Mouse (Mus musculus) left cerebral cortex, postnatal 25 days (tissue): ENCODE measurements around the gene Vmn2r21. TPM values are rescaled to one million over a fixed set of nuclear protein-coding genes. Genes with fewer than 3 reads are reported as not detected.
"Not testable (repeated sequence)": the region's sequence is repeated elsewhere in the genome, so short reads cannot be mapped to it uniquely, and the experiment has no call there.

Experiments
- DNase-seq, 2 experiments: peaks; one replicate each; pipeline ENCODE4 v3.0.0; 2022; ENCODE audit warnings: low spot score in 2 of 2, mixed read lengths in 1 of 2
- intact Hi-C: fragments of 180-260 bp; cut with DNase I; formaldehyde crosslinking; loops from one replicate; pipeline ENCODE4 v1.15.1; 2025
- total RNA-seq, 2 experiments: library from RNA; stranded (reverse); gene quantifications; 2 replicates each; pipeline ENCODE4 v1.2.3; 2021

Vmn2r21 gene
- total RNA-seq, result not detected

DNA sequence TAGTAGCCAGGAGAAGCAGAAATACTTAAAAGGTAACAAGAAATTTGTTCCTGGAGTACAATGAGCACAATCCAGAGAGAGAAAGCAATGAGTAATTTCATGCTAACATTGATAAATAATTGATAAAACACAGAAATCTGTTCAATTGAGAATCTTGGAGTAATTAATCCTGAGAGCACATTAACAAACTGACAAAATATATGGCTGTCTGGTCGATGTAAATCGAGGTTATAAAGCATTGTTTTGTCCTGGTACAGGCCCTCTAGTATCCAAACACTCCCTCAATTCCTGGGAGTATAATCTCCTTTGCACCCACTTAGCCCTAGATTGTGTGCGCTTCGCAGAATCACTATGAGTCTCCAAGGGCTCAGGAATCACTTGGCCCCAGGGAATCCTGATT lies at the start of gene Vmn2r21:
Gene Vmn2r21, minus strand, starts transcription at position 101 of the 400 bp plus-strand sequence.
- not testable (repeated sequence) for DNase-seq

DNA sequence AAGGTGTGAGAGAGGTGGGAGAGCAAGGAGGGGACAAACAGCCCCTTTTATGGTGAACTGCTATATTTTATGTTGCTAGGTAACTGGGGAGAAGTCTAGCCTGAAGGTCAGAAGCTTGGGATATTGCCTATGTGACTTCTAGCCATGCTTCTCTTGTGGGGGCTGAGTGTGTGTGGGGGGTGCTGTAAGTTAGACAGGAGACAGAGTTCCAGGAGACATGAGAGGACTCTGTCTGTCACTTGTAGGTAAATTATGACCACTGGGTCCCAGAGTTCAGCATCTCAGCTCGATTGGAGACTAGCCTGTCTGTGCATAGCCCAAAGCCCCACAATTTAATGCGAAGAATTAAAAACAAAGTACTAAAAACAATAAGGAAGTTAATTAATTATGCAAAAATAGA lies 41.5 kb upstream of the Vmn2r21 start:
- DNase-seq, intact Hi-C loops: not testable (repeated sequence)

More for the DNA sequence above, at the start of gene Vmn2r21:
- intact Hi-C loops, result not testable (repeated sequence)

DNA sequence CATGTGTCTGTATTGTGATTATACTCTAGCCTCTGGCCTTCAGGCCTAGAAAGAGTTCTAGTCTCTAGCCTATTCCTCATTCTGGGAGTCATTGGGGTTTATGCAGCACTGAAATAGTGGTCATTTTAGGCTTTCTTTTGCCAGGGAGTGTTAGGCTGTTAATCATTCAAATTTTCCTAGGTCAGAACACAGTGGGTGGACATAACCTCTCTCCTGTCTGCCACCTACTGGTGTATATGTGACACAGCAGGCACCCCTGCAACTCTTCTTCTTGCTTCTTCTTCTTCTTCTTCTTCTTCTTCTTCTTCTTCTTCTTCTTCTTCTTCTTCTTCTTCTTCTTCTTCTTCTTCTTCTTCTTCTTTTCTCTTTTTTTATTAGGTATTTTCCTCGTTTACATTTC lies 6.5 kb upstream of the Vmn2r21 start:
- intact Hi-C loops, DNase-seq: not testable (repeated sequence)

DNA sequence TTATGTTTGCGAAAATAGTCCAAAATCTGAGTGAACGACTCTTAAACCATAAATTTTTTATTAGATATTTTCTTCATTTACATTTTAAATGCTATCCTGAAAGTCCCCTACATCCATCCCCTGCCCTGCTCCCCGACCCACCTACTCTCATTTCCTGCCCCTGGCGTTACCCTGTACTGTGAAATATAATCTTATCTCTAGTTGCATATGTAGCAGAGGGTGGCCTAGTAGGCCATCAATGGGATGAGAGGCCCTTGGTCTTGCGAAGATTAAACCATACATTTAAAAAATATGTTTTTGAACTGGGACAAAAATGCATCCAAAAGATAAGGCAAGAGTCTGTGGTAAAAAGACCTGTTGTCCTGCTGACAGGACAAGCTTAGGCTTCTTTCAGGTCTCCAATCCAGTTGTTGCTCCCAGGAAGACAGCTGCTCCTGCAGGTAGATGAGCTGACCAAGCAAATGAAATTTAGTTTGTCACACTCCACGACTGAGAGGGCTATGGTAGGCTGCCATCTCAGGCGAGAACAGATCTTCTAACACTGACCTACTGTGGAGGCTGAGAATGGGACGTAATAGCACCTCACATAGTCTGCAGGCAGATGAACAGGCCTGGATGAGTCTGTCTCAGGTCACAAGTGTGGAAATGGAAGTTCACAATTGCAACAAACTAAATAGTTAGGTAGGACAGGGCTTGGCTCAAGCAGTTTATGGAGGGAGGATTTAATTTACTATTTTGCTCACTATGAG lies 10.8 kb downstream of the Vmn2r21 start:
- not testable (repeated sequence) for DNase-seq

DNA sequence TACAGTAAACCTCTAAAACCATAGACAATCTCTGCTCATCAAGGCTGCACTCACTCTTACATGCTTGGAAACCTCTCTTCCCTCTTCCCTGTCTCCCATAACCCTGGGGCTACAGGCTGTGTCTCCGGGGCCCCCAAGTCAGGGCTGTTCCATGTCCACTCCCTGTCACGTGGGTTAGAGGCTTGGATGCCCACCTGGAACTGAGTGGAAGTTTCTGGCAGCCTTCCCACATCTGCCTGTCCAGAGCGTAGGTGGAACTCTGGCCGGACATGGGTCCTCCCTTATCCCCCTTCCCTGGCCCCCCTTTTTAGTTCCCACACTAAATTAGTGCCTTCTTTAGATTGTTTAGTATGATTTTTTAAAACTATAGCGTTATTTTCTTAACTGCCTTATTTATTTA lies 60.2 kb downstream of the Vmn2r21 start:
- intact Hi-C loops, DNase-seq: not testable (repeated sequence)

More for the DNA sequence above, 10.8 kb downstream of the Vmn2r21 start:
- intact Hi-C loops, result not testable (repeated sequence)

DNA sequence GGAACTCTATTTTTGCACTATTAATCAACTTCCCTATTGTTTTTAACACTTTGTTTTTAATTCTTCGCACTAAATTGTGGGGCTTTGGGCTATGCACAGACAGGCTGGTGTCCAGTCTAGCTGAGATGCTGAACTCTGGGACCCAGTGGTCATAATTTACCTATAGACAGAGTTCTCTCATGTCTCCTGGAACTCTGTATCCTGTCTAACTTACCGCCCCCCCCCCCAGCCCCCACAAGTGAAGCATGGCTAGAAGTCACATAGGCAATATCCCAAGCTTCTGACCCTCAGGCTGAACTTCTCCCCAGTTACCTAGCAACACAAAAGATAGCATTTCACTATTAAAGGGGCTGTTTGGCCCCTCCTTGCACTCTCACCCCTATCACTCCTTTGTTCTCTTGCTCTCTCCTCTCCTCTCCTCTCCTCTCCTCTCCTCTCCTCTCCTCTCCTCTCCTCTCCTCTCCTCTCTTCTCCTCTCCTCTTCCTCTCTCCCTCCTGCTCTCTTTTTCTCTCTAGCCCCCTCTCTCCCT lies 60.7 kb downstream of the Vmn2r21 start:
- DNase-seq, intact Hi-C loops: not testable (repeated sequence)

DNA sequence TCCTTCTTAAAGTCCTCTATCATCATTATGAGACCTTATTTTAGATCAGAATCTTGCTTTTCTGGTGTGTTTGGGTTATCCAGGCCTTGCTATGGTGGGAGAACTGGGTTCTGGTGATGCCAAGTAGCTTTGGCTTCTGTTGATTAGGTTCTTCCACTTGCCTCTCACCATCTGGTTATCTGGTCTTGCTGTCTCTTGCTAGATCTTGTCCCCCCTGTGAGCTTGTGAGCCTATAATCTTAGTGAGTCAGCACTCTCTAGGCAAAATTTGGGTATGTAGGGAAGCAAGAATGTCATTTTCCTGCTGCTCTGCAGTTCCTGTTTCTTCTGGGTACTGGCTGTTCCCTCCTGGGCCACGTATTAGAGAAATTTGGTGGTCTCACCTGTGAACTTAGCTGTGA lies 64.6 kb downstream of the Vmn2r21 start:
- intact Hi-C loops, DNase-seq: not testable (repeated sequence)

Other genes starting within 250 kb of the Vmn2r21 start
- not detected for gene Clec4e, start 243.5 kb downstream of the Vmn2r21 start, total RNA-seq
- gene Vmn2r19, start 225.1 kb downstream of the Vmn2r21 start, total RNA-seq, result not detected
- not detected for gene Vmn2r20, start 115.3 kb downstream of the Vmn2r21 start, total RNA-seq
- not detected for gene Vmn2r22, start 117.3 kb upstream of the Vmn2r21 start, total RNA-seq
- gene Vmn2r23, start 169.3 kb upstream of the Vmn2r21 start, total RNA-seq, result not detected
- under 1 TPM in 1 of 2 experiments, not detected in 1; 0.02 TPM for gene Vmn2r24, start 245.5 kb upstream of the Vmn2r21 start, total RNA-seq